Mouse (Mus musculus): Measurements from ENCODE around the gene Lsamp.

DNA sequence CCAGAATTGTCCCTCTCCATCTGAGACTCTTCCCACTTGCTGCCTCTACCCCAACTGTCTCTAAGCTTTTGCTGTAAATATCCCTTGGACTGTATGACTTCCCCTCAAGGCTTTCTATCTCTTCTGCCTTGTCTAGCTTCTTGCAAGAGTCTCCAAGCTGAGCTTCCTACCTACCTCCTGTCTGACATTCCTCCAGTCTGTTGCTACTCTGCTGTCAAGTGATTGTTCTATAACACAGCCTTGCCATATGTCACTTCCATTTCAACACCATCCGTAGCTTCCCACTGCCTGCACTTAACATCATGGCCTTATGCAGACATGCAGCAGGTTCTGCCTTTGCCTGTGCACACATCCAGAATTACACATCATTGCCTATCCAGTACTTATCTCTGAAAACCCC is 2012.8 kb downstream of the Lsamp start:
- TF ChIP-seq GATA1 (IDR thresholded peaks at IDR 0.05; ENCODE audit: low read length) (no peak), TAL1 (IDR thresholded peaks at IDR 0.05; ENCODE audit: low read length) (no peak)
